Mouse (Mus musculus) thymus, postnatal 14 days (tissue): ENCODE data around the gene Ralgps2.

Source experiments
- DNase-seq: peaks from one replicate; pipeline ENCODE4 v3.0.0; 2021

Gene Ralgps2

DNA sequence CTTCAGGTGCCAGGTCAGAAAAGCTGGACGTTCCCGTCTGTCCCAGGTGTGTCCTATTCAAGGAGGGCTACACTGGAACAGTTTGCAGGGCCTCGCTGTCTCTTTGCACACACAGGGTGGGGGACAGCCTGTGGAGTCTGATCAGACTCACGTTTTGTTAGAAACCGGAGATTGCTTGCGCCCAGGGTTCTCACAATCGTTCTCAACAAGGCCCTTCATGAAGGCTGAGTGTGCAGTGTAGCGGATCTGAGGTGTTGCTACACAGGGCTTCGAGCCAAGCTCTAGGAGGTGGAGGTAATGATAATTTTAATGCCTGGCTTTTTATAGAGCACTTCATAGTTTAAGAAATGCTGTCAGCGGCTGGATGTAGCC, 178.0 kb downstream of the Ralgps2 start:
- DNase-seq: no peak

DNA sequence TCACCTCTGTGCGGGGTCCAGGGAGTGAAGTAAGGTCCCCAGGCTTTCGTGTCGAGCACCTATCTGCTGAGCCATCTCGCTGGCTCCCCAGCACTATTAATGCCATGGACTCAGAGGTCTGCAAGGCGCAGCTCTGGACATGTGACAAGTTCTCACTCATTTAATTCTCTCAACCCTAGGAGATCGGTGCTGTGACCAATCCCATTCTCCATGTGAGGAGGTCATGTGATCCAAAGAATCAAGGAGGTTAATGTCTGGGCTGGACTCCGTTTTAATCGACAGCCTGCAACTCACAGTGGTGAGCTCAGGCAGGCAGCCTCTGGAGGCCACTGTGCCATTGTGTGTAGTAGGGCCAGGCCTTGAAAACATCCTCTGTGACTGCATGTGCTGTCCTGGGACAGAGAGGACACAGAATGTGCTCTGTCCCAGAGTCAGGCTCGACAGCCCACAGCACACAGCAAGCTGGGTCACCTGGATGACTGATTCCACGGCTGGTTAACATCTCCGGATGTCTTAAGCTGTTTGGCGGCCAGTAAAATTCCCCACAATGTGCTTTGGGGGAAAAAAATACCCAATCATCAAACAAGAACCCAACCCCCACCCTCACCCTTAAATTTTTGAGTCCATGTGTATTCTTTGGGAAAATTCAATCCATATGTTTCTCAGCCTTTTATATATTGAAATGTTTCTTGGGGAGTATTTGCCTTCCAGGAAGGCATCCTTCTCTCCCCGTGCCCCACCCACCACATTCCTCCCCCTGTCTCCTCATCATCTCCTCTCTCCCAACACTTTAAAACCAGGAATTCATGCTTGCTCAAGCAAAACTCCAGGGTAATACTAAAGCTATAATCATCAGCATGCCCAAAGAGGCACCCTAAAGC, 178.6 kb downstream of the Ralgps2 start:
- no peak for DNase-seq

- no peak for DNase-seq
Measured at GRCm38 (mm10) chr1:156758326-156758725, 181.1 kb downstream of the Ralgps2 start.

GRCm38 (mm10) chr1:156754608-156755413, 184.6 kb downstream of the Ralgps2 start:
- no peak for DNase-seq
